ENCODE assay signal across 11 mouse cellular contexts in genomic region chr4:123407792-123408191, GRCm38 (mm10).
DNase-seq lines count a peak whose midpoint lies in the region; ATAC-seq and TF ChIP-seq lines count a peak whose summit lies in the region.
"Had no signal": no experiment of that assay in that cellular context is flagged by ENCODE, and none has a peak within 500 bp of the region (broad histone marks: within the 10 kb centered on the region; RNA-seq: fewer than 3 reads in every experiment).

No protein-coding gene starts in this region.

- WGBS in heart, embryonic 10.5 days: 57% methylated on average over 6 of the region's 6 CpGs
- 83% methylated on average over 6 of the region's 6 CpGs for WGBS in hindbrain, embryonic 10.5 days

- no peak for TF ChIP-seq RAD21 in MEL (IDR thresholded peaks at IDR 0.05; ENCODE audit: low read depth, low read length)

- no peak for TF ChIP-seq CTCF in MEL (IDR thresholded peaks at IDR 0.05 in 2 of 3, conservative IDR thresholded peaks at IDR 0.05 in 1 of 3; ENCODE audit: control insufficient read depth in 1 of 3, insufficient read depth in 1 of 3, low read depth in 2 of 3, low read length in 3 of 3, poor library complexity in 1 of 3, severe bottlenecking in 1 of 3)

- H3K79me2 ChIP-seq in MEL (ENCODE audit: control insufficient read depth, insufficient read depth, low read length, poor library complexity): peaks cover 40% of the 10 kb centered on the region

- H3K9ac ChIP-seq in MEL (ENCODE audit: control insufficient read depth, low read depth, low read length, poor library complexity, severe bottlenecking): peak overlapping the region; percentile 19; the same call in 1 of the 2 replicates
- H3K9ac ChIP-seq: liver, embryonic 15.5 days had no signal

- DNase-seq in heart, embryonic 10.5 days (ENCODE audit: low spot score): no peak
- DNase-seq in heart, adult 18-20 months: no peak
- DNase-seq in MEL (ENCODE audit: low read depth, low spot score): no peak
- DNase-seq in hindbrain, embryonic 10.5 days (ENCODE audit: low spot score): no peak
- DNase-seq in lung, postnatal 36 days: peak; percentile 33
- DNase-seq in retina, embryonic 14.5 days (ENCODE audit: low spot score): no peak
- DNase-seq in thymus, postnatal 14 days: no peak
- DNase-seq: adrenal gland, adult 8-10 months; gastrocnemius, postnatal 10 days had no signal

- peaks cover 75% of the 10 kb centered on the region for H3K4me1 ChIP-seq in heart, embryonic 10.5 days
- peaks cover 18 to 26% of the 10 kb centered on the region in 2 experiments for H3K4me1 ChIP-seq in MEL (ENCODE audit: control insufficient read depth in 1 of 2, insufficient read depth in 2 of 2, low read length in 2 of 2)
- H3K4me1 ChIP-seq in hindbrain, embryonic 10.5 days (replicated peaks): peaks cover 90% of the 10 kb centered on the region

- 0 out of 2 replicates have a peak overlapping the region, but pooled peaks have one; percentile 7 for H3K27ac ChIP-seq in heart, embryonic 10.5 days
- H3K27ac ChIP-seq in MEL (ENCODE audit: control insufficient read depth, low read depth, low read length): no peak overlapping the region
- H3K27ac ChIP-seq in hindbrain, embryonic 10.5 days: 0 out of 2 replicates have a peak overlapping the region, but pooled peaks have one; percentile 12
- H3K27ac ChIP-seq: liver, embryonic 15.5 days had no signal

- no peaks in the 10 kb centered on the region for H3K27me3 ChIP-seq in heart, embryonic 10.5 days (ENCODE audit: insufficient read depth, poor library complexity, severe bottlenecking)
- no peaks in the 10 kb centered on the region for H3K27me3 ChIP-seq in MEL (ENCODE audit: control insufficient read depth in 1 of 2, insufficient read depth in 2 of 2, low read length in 2 of 2)
- H3K27me3 ChIP-seq in hindbrain, embryonic 10.5 days (ENCODE audit: insufficient read depth, poor library complexity, severe bottlenecking): no peaks in the 10 kb centered on the region

- no peaks in the 10 kb centered on the region for H3K9me3 ChIP-seq in heart, embryonic 10.5 days
- no peaks in the 10 kb centered on the region for H3K9me3 ChIP-seq in MEL (replicated peaks; ENCODE audit: insufficient read depth, low read length)
- H3K9me3 ChIP-seq in hindbrain, embryonic 10.5 days: no peaks in the 10 kb centered on the region
- H3K9me3 ChIP-seq: liver, embryonic 15.5 days had no signal

- peak overlapping the region; percentile 31; the same call in 1 of the 2 replicates for H3K4me3 ChIP-seq in heart, embryonic 10.5 days
- no peak overlapping the region; a peak in 1 of 4 replicates for H3K4me3 ChIP-seq in MEL (ENCODE audit: control insufficient read depth in 1 of 2, insufficient read depth in 1 of 2, low read depth in 2 of 2, low read length in 2 of 2)
- H3K4me3 ChIP-seq in hindbrain, embryonic 10.5 days: peak overlapping the region; percentile 29
- H3K4me3 ChIP-seq: liver, embryonic 15.5 days had no signal

- H3K36me3 ChIP-seq in heart, embryonic 10.5 days: peaks cover 28% of the 10 kb centered on the region
- peaks cover 0 to 52% of the 10 kb centered on the region in 2 experiments; a peak in 2 of 4 replicates for H3K36me3 ChIP-seq in MEL (ENCODE audit: control insufficient read depth in 1 of 2, insufficient read depth in 2 of 2, low read length in 2 of 2)
- peaks cover 50% of the 10 kb centered on the region for H3K36me3 ChIP-seq in hindbrain, embryonic 10.5 days
- H3K36me3 ChIP-seq: liver, embryonic 15.5 days had no signal

- no peak for TF ChIP-seq EP300 in MEL (IDR thresholded peaks at IDR 0.05; ENCODE audit: low read depth in 1 of 2, low read length in 2 of 2)

- TF ChIP-seq POLR2A in MEL (IDR thresholded peaks at IDR 0.05; ENCODE audit: control insufficient read depth in 1 of 2, insufficient read depth in 1 of 2, low read depth in 1 of 2, low read length in 2 of 2, poor library complexity in 1 of 2): no peak

- no peak for ATAC-seq in monocyte, adult 5-6 weeks (replicated peaks; ENCODE audit: insufficient number of reproducible peaks, low FRiP score, low TSS enrichment, poor library complexity, severe bottlenecking)

TF ChIP-seq in MEL, 35 proteins besides CTCF, POLR2A, EP300 and RAD21:
- no peak for TF ChIP-seq ZMIZ1 (IDR thresholded peaks at IDR 0.05; ENCODE audit: low read depth, low read length)
- no peak for TF ChIP-seq MAFK (IDR thresholded peaks at IDR 0.05; ENCODE audit: borderline replicate concordance, low read depth, low read length)
- TF ChIP-seq POLR2AphosphoS2 (IDR thresholded peaks at IDR 0.05; ENCODE audit: low read length): no peak
- TF ChIP-seq BHLHE40 (IDR thresholded peaks at IDR 0.05; ENCODE audit: borderline replicate concordance, low read depth, low read length): no peak
- no peak for TF ChIP-seq SIN3A (IDR thresholded peaks at IDR 0.05; ENCODE audit: low read length)
- TF ChIP-seq POLR2AphosphoS5 (IDR thresholded peaks at IDR 0.05; ENCODE audit: borderline replicate concordance, low read depth, low read length): no peak
- TF ChIP-seq ELF1 (IDR thresholded peaks at IDR 0.05; ENCODE audit: low read depth, low read length): no peak
- no peak for TF ChIP-seq UBTF (IDR thresholded peaks at IDR 0.05; ENCODE audit: borderline replicate concordance, insufficient read depth, low read depth, low read length)
- TF ChIP-seq ZKSCAN1 (IDR thresholded peaks at IDR 0.05; ENCODE audit: low read depth, low read length): no peak
- TF ChIP-seq MEF2A (IDR thresholded peaks at IDR 0.05; ENCODE audit: extremely low read depth, insufficient replicate concordance, low read depth, low read length, poor library complexity, severe bottlenecking): no peak
- no peak for TF ChIP-seq ZC3H11A (IDR thresholded peaks at IDR 0.05; ENCODE audit: low read depth, low read length)
- TF ChIP-seq MAX (IDR thresholded peaks at IDR 0.05; ENCODE audit: low read length): no peak
- no peak for TF ChIP-seq CHD1 (IDR thresholded peaks at IDR 0.05; ENCODE audit: low read depth, low read length)
- no peak for TF ChIP-seq MYB (IDR thresholded peaks at IDR 0.05; ENCODE audit: low read depth, low read length)
- no peak for TF ChIP-seq KAT2A (conservative IDR thresholded peaks at IDR 0.05; ENCODE audit: low read depth, low read length)
- no peak for TF ChIP-seq MXI1 (IDR thresholded peaks at IDR 0.05; ENCODE audit: low read depth, low read length)
- no peak for TF ChIP-seq TCF12 (IDR thresholded peaks at IDR 0.05; ENCODE audit: low read depth, low read length)

Comparison
In these comparisons a context has a peak if more than half of its experiments do, and no peak if none do; other contexts are left out.
1. H3K4me3 ChIP-seq: peak in heart, embryonic 10.5 days (single experiment) and hindbrain, embryonic 10.5 days (single experiment); none in MEL (0 of 2).